8 mouse cellular contexts compared by ENCODE assay signal in the genomic region with DNA sequence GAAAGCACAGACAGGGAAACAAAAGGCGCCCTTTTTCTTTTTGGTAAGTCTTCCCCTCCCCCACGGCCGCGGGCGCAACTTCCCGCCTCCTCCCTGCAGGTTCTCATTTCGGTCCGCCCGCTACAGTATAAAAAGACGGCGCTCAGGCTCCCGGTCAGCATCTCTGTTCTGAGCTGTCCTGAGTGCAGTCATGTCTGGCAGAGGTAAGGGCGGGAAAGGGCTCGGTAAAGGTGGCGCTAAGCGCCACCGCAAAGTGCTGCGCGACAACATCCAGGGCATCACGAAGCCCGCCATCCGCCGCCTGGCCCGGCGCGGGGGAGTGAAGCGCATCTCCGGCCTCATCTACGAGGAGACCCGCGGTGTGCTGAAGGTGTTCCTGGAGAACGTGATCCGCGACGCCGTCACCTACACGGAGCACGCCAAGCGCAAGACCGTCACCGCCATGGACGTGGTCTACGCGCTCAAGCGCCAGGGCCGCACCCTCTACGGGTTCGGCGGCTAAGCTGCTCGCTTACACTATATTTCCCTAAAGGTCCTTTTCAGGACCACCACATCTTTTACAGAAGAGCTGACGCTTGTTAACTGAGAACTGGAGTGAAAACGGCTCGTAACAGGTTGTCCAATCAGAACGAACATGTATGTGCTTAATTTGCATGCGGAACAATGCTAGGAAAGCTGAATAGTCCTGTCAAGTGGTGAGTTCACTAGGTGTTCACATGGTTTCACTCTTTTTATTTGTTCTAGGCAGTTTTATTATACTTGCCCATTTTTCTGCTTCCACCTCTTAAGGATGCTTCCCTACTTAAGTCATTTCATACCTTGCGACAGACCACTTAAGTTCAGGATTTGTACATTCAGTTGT. TPM values are rescaled to one million over a fixed set of nuclear protein-coding genes. Genes with fewer than 3 reads are reported as not detected.
A peak's percentile ranks its signal among the peaks of the same experiment; 100 is the strongest.
DNase-seq lines count a peak whose midpoint lies in the region; ATAC-seq and TF ChIP-seq lines count a peak whose summit lies in the region.
"Not testable (repeated sequence)": the region's sequence is repeated elsewhere in the genome, so short reads cannot be mapped to it uniquely, and the experiment has no call there.

A gene (plus strand): TSS at position 159 of the 862 bp plus-strand sequence.

- H3K9ac ChIP-seq in heart, postnatal 0 days (replicated peaks; ENCODE audit: low read depth, low read length): peak within 1 kb of the TSS; percentile 59
- H3K9ac ChIP-seq in liver, embryonic 16.5 days (ENCODE audit: low read depth, low read length): peak within 1 kb of the TSS; percentile 82
- peak within 1 kb of the TSS; percentile 57 for H3K9ac ChIP-seq in neural tube, embryonic 12.5 days
- H3K9ac ChIP-seq in stomach, postnatal 0 days (ENCODE audit: low read length): peak within 1 kb of the TSS; percentile 57

- H3K36me3 ChIP-seq in forebrain, embryonic 10.5 days (replicated peaks); heart, postnatal 0 days (replicated peaks; ENCODE audit: control insufficient read depth, insufficient read depth, low read length); liver, embryonic 16.5 days (ENCODE audit: control insufficient read depth, insufficient read depth); neural tube, embryonic 12.5 days; stomach, postnatal 0 days (ENCODE audit: control insufficient read depth, insufficient read depth, low read length): not testable (repeated sequence)

- H3K4me2 ChIP-seq in heart, postnatal 0 days (ENCODE audit: low read depth, low read length): peak within 1 kb of the TSS; percentile 61
- peak within 1 kb of the TSS; percentile 89 for H3K4me2 ChIP-seq in liver, embryonic 16.5 days (ENCODE audit: low read depth, low read length)
- peak within 1 kb of the TSS; percentile 63 for H3K4me2 ChIP-seq in neural tube, embryonic 12.5 days (replicated peaks)
- peak within 1 kb of the TSS; percentile 56 for H3K4me2 ChIP-seq in stomach, postnatal 0 days (replicated peaks; ENCODE audit: low read depth)

- DNase-seq in c-Kit-positive CD71-negative TER-119-negative erythroid progenitor cells, embryonic 14.5 days (ENCODE audit: low read depth): peak; percentile 71
- DNase-seq in forebrain, embryonic 10.5 days (ENCODE audit: extremely low spot score, low spot score): peak; percentile 94
- peak; percentile 70 for DNase-seq in heart, postnatal 0 days (ENCODE audit: low spot score)
- DNase-seq in kidney, postnatal 36 days: peak; percentile 50 to 75
- DNase-seq in stomach, postnatal 0 days (ENCODE audit: low spot score): peak; percentile 84

- peaks cover 35% of the 10 kb centered on the region for H3K4me1 ChIP-seq in forebrain, embryonic 10.5 days
- not testable (repeated sequence) for H3K4me1 ChIP-seq in heart, postnatal 0 days (ENCODE audit: control insufficient read depth, insufficient read depth); neural tube, embryonic 12.5 days; stomach, postnatal 0 days (replicated peaks; ENCODE audit: control insufficient read depth, insufficient read depth)
- H3K4me1 ChIP-seq in liver, embryonic 16.5 days (ENCODE audit: control insufficient read depth, low read depth, low read length): peaks cover 18% of the 10 kb centered on the region

- not testable (repeated sequence) for H3K27me3 ChIP-seq in forebrain, embryonic 10.5 days (ENCODE audit: poor library complexity, severe bottlenecking); heart, postnatal 0 days (ENCODE audit: control insufficient read depth, insufficient read depth, low read length); liver, embryonic 16.5 days (ENCODE audit: control insufficient read depth, insufficient read depth, low read depth, low read length); neural tube, embryonic 12.5 days (replicated peaks); stomach, postnatal 0 days (ENCODE audit: control insufficient read depth, insufficient read depth, low read length)

- TF ChIP-seq EP300 in heart, postnatal 0 days (IDR thresholded peaks at IDR 0.05; ENCODE audit: low read depth); stomach, postnatal 0 days (optimal IDR thresholded peaks at IDR 0.05): not testable (repeated sequence)

- H3K4me3 ChIP-seq in forebrain, embryonic 10.5 days: peak within 1 kb of the TSS; percentile 57
- peak within 1 kb of the TSS; percentile 52 for H3K4me3 ChIP-seq in heart, postnatal 0 days (ENCODE audit: low read depth, low read length)
- peak within 1 kb of the TSS; percentile 66 for H3K4me3 ChIP-seq in liver, embryonic 16.5 days (ENCODE audit: low read depth, low read length)
- peak within 1 kb of the TSS; percentile 40 for H3K4me3 ChIP-seq in neural tube, embryonic 12.5 days
- peak within 1 kb of the TSS; percentile 43 for H3K4me3 ChIP-seq in stomach, postnatal 0 days (ENCODE audit: low read depth, low read length)

- H3K27ac ChIP-seq in forebrain, embryonic 10.5 days: peak within 1 kb of the TSS; percentile 99
- peak within 1 kb of the TSS; percentile 77 for H3K27ac ChIP-seq in heart, postnatal 0 days (ENCODE audit: low read depth)
- peak within 1 kb of the TSS; percentile 96 for H3K27ac ChIP-seq in liver, embryonic 16.5 days (ENCODE audit: low read length)
- peak within 1 kb of the TSS; percentile 90 for H3K27ac ChIP-seq in neural tube, embryonic 12.5 days
- peak within 1 kb of the TSS; percentile 86 for H3K27ac ChIP-seq in stomach, postnatal 0 days (replicated peaks)

- H3K9me3 ChIP-seq in forebrain, embryonic 10.5 days; heart, postnatal 0 days (replicated peaks; ENCODE audit: control insufficient read depth, low read length); liver, embryonic 16.5 days (replicated peaks; ENCODE audit: control insufficient read depth, low read length); neural tube, embryonic 12.5 days; stomach, postnatal 0 days (ENCODE audit: control insufficient read depth, low read length): not testable (repeated sequence)

- TF ChIP-seq CTCF in heart, postnatal 0 days (IDR thresholded peaks at IDR 0.05; ENCODE audit: low read depth); stomach, postnatal 0 days (IDR thresholded peaks at IDR 0.05; ENCODE audit: low read depth): not testable (repeated sequence)

- under 1% methylated on average over 49 of the region's 56 CpGs for WGBS in forebrain, embryonic 10.5 days
- WGBS in heart, postnatal 0 days: under 1% methylated on average over 31 of the region's 56 CpGs
- WGBS in liver, embryonic 16.5 days (ENCODE audit: insufficient replicate concordance): under 1% methylated on average over 41 of the region's 56 CpGs
- WGBS in neural tube, embryonic 12.5 days: under 1% methylated on average over 44 of the region's 56 CpGs
- under 1% methylated on average over 39 of the region's 56 CpGs for WGBS in stomach, postnatal 0 days

- peak; percentile 66 for ATAC-seq in CD4-positive, CD25-positive, alpha-beta regulatory T cell, adult 4 months
- peak; percentile 82 for ATAC-seq in heart, postnatal 0 days (ENCODE audit: insufficient read depth, low read depth)
- peak; percentile 90 for ATAC-seq in liver, embryonic 16.5 days (ENCODE audit: low read depth)
- ATAC-seq in neural tube, embryonic 12.5 days (ENCODE audit: low FRiP score, low read depth): peak; percentile 92
- peak; percentile 89 for ATAC-seq in stomach, postnatal 0 days (ENCODE audit: low FRiP score, low TSS enrichment)

RNA-seq across cellular contexts. Expression of the gene that starts here (rescaled TPM):
- not detected for polyA plus RNA-seq in CD4-positive, CD25-positive, alpha-beta regulatory T cell, adult 4 months (2017; shearing (Covaris generic))
- 0.97 and 1.8 TPM in 2 replicates for polyA plus RNA-seq in forebrain, embryonic 10.5 days (2016; fragmentation: Nextera tagmentation; extraction: Ambion mirVana)
- 962 and 1,129 TPM in 2 replicates for total RNA-seq in heart, postnatal 0 days (2014; rRNA removed; ENCODE audit: low replicate concordance)
- polyA plus RNA-seq in heart, postnatal 0 days (2015; fragmentation: Nextera tagmentation; extraction: Ambion mirVana): 0.20 and 0.27 TPM in 2 replicates
- polyA plus RNA-seq in liver, embryonic 16.5 days (2015; fragmentation: Nextera tagmentation; extraction: Ambion mirVana): 0.99 and 1.0 TPM in 2 replicates
- polyA plus RNA-seq in neural tube, embryonic 12.5 days (2016; fragmentation: Nextera tagmentation; extraction: Ambion mirVana): 0.87 and 1.6 TPM in 2 replicates
- polyA plus RNA-seq in stomach, postnatal 0 days (2015; fragmentation: Nextera tagmentation; extraction: Ambion mirVana): 0.18 and 0.92 TPM in 2 replicates

Comparison
In these comparisons a context has a peak if more than half of its experiments do, and no peak if none do; other contexts are left out.
1. Peak in every context shown above with its lines: DNase-seq, ATAC-seq, H3K4me3 ChIP-seq and H3K27ac ChIP-seq.
2. Peak in ATAC-seq in CD4-positive, CD25-positive, alpha-beta regulatory T cell, adult 4 months; RNA of the gene not detected or under 1 TPM.
3. Peak in DNase-seq, ATAC-seq, H3K4me3 ChIP-seq, H3K27ac ChIP-seq, H3K9ac ChIP-seq and H3K4me2 ChIP-seq in stomach, postnatal 0 days; RNA of the gene not detected or under 1 TPM.